Mouse (Mus musculus) layer of hippocampus, postnatal 36 days (tissue): ENCODE results near the gene Tia1. TPM values are rescaled to one million over a fixed set of nuclear protein-coding genes. Genes with fewer than 3 reads are reported as not detected.

Experiments used
- total RNA-seq, 2 experiments: library from RNA; stranded (reverse); gene quantifications; 2 replicates each; pipeline ENCODE4 v1.2.3; 2021

Gene Tia1
- total RNA-seq, 2 experiments from 2014 or later: 131 to 154 TPM

Other genes starting within 250 kb of the Tia1 start
- gene Tgfa, start 209.0 kb upstream of the Tia1 start, total RNA-seq: 10 to 100 TPM; 31.2 to 33.6 TPM
- gene Fam136a, start 38.6 kb upstream of the Tia1 start, total RNA-seq: 10 to 100 TPM; 32.8 TPM
- gene Snrpg, start 32.9 kb upstream of the Tia1 start, total RNA-seq: 10 to 100 TPM; 71.7 to 74.6 TPM
- 100 to 1,000 TPM; 105 to 114 TPM for gene Pcyox1, start 7.1 kb upstream of the Tia1 start, total RNA-seq
- gene Gm44790, start 22.4 kb downstream of the Tia1 start, total RNA-seq: under 1 TPM in 1 of 2 experiments, not detected in 1; 0.88 TPM
- gene C87436, start 34.2 kb downstream of the Tia1 start, total RNA-seq: 10 to 100 TPM; 16.4 to 16.5 TPM
- 100 to 1,000 TPM; 177 to 186 TPM for gene Pcbp1, start 122.1 kb downstream of the Tia1 start, total RNA-seq
- 1 to 10 TPM in 1 of 2 experiments, under 1 TPM in 1; 0.88 to 1.7 TPM for gene Asprv1, start 223.9 kb downstream of the Tia1 start, total RNA-seq